Mouse (Mus musculus): ENCODE measurements around the gene Abracl. TPM values are rescaled to one million over a fixed set of nuclear protein-coding genes. Genes with fewer than 3 reads are reported as not detected.

Abracl gene
- total RNA-seq, 2 experiments from 2014 or later = 13.9 to 17.7 TPM

- no peak for DNase-seq (ENCODE audit: low spot score in 2 of 2)
- intact Hi-C loops (cut with DNase I) = no loop called here
Observed at GRCm38 (mm10) chr10:18046380-18046779, 23.3 kb upstream of the Abracl start.

- intact Hi-C loops (cut with DNase I) = no loop called here
- DNase-seq (ENCODE audit: low spot score in 2 of 2) = no peak
Observed at GRCm38 (mm10) chr10:18036849-18037248, 13.8 kb upstream of the Abracl start.

GRCm38 (mm10) chr10:18034408-18034807 is 11.3 kb upstream of the Abracl start:
- no peak for DNase-seq (ENCODE audit: low spot score in 2 of 2)
- intact Hi-C loops (cut with DNase I) = no loop called here

DNA sequence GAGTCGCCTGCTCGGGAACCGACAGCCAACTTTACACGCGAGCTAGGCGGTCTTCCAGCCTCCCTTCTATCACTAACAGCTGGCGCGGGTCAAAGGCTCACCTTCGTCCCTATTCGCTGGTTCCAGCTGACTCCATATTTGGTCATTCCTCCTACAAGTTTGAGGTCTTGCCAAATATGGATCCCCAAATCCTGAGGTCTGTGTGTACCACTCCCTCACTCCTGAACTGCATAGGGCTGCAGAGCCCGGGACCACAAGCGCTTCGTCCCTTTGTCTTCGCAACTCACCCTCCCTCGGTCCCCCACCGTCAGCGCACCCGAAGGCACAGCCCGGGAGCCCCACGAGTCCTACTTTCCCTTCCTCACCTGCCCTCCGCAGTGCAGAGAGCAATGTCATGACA is 776 bp downstream of the Abracl start:
- intact Hi-C loops (cut with DNase I) = loop anchor here (5.0 kb wide), 1 partner anchor 75 kb away; the partner anchor contains the start of gene Heca
- DNase-seq (ENCODE audit: low spot score in 2 of 2) = peak; percentile 49 to 56

DNA sequence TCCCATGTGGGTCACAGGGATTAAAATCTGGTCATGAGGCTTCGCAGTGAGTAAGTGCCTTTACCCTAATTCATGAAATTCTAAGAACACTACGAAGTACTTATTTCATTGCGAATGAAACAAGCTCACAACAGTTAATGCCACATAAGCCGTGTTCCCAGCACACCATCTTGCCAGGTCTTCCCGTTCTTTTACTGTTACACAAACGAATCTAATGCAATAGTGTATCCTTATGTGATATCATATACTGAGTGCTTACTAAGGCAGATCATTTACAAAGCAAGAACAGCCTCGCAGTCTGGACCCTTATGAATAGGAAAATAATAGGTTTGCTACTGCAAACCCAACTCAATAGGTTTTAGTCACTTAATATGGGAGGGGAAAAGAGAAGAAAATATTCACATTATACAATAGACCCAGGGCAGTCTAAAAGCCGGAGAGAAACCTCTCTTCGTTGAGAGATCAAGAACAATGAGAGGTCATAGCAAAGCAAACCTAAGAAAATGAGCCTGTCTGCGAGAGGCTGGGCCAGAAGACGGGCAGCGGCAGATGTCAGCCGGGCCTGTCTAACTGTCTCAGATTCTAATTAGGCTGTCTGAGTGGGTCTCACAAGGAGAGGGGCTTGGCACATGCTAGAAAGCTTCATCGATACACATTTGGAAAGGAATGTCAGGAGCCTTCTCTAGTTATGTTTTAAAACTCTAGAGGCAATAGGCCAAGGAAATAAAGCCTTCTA is 1.3 kb downstream of the Abracl start:
- intact Hi-C loops (cut with DNase I) = loop anchor here (5.0 kb wide), 1 partner anchor 74 kb away; the partner anchor contains the start of gene Heca
- no peak for DNase-seq (ENCODE audit: low spot score in 2 of 2)

DNA sequence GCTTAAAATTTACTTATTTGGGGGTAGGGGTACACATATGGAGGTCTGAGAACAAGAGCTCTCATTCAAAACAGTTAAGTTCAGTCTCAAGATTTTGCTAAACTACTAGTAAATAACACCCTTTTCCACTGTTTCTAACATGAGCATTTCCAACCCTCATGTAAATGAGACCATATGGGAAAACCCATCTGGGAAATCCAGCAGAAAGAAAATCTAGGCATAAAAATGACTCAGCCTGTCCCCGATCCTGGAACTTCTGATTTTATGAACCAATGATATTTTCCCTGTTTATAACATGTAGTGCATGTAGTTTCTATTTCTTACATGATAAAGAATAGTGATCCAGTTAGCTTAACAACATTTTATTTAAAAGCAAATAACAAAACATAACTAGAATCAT is 2.2 kb downstream of the Abracl start:
- peak in 1 of 2 experiments; percentile 29 for DNase-seq (ENCODE audit: low spot score in 2 of 2)
- intact Hi-C loops (cut with DNase I) = loop anchor here (5.0 kb wide), 1 partner anchor 74 kb away; the partner anchor contains the start of gene Heca

DNA sequence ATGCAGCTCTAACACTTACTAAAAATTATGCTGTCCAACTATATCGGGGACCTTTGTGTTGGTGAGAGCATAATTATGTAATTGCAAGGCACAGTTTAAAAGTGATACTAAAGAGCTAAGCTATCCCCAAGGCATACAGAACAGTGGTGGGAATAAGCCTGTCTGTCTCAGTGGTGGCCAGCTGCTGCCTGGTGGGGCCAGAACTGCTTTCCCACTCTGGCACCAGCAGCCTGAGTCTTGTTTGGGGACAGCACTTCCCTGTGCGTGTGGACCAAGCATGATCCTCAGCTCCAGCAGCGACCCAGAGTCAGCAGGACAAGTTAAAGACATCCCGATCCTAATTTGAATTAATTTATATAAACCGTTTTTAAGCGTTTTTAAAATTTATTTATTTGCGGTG is 2.6 kb downstream of the Abracl start:
- intact Hi-C loops (cut with DNase I) = loop anchor here (5.0 kb wide), 1 partner anchor 73 kb away; the partner anchor contains the start of gene Heca
- DNase-seq (ENCODE audit: low spot score in 2 of 2) = no peak

DNA sequence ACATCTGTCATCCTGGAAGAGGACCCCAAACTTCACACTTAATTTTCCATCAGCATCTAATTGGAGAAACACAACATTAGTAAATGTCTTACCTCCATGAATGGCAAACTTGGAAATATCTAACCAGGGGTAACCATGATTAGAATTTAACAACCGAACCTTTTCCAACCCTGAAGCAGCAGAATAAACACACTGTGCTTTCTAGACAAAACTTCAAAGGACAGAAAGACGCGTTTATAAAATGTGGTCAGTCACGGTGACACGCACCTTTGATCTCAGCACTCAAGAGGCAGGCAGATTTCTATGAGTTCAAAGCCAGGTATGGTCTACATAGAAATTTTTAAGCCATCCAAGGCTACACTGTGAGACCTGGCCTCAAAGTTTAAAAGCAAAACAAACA is 11.3 kb downstream of the Abracl start:
- intact Hi-C loops (cut with DNase I) = no loop called here
- DNase-seq (ENCODE audit: low spot score in 2 of 2) = no peak

- no peak for DNase-seq (ENCODE audit: low spot score in 2 of 2)
- intact Hi-C loops (cut with DNase I) = no loop called here
Observed at GRCm38 (mm10) chr10:18009744-18010143, 13.3 kb downstream of the Abracl start.

- DNase-seq (ENCODE audit: low spot score in 2 of 2) = peak in 1 of 2 experiments; percentile 30
- intact Hi-C loops (cut with DNase I) = no loop called here
Observed at GRCm38 (mm10) chr10:18008118-18008517, 15.0 kb downstream of the Abracl start.

DNA sequence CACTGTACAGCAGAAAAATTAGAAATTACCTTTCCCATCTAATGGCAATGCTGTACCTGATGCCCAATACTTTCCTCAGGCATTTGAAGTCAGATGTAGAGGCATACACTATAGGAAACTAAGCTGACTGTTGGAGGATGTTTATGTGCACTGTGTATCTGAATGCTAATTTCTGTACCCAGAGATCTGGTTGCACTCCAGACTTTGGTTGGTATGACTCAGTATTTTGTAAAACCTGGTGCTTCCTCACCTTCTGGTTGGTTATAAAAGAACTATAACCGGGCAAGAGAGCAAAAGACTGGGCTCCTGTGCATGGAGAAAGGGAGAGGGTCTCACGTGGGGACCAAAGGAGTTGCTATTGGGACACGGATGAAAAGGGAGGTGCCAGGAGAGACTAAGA is 15.8 kb downstream of the Abracl start:
- intact Hi-C loops (cut with DNase I) = no loop called here
- no peak for DNase-seq (ENCODE audit: low spot score in 2 of 2)

DNA sequence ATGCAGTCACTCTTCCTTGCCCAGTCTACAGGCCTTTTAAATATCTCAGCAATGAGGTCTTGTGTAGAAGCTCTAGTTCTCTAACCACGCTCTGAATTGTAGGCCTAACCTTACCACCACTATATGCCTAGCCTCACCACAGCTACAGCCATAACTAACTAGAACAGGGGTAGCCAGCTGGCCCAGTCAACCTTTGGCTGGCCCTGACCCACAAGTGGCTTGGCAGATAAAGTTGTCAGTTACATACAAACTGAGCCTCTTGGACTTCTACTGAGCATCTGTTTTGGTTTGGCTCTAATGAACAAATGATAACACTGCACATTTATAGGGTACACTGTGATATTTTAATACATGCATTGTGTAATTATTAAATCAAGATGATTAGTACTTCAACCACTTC is 16.3 kb downstream of the Abracl start:
- intact Hi-C loops (cut with DNase I) = no loop called here
- DNase-seq (ENCODE audit: low spot score in 2 of 2) = no peak

DNA sequence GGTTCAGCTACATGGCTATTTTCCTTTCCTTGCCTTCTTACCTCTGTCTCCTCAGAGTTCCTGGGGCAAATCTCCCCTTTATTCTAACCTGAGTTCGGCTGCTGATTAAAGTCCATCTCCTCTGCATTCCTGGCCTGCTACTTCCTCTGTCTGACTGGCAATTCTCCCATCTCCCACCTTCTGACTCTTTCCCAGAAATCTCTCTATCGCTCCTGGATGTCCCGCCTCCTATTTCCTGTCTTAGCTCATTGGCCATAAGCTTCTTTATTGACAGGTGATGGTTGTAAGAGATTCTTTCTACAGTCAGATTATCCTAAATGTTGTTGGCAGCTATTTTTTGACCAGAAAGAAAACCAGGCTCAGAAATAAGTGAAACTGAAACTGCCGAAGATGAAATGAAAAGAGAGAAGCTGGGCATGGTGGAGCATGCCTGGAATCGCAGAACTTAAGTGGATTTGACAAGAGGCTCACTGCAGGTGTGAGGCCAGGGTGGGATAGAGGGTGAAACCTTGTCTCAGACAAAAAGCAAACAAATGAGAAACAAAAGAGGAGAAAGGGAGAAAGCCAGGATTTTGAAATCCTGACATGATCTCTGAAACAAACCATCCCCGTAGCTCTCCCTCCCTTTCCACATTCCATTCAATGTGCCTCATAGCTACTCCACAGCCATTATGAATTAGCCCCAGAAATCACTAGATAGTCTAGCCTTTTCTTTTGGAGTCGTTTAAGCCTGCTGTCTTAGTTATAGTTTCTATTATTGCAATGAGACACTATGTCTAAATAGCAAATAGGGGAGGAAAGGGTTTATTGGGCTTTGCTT is 17.7 kb downstream of the Abracl start:
- intact Hi-C loops (cut with DNase I) = no loop called here
- no peak for DNase-seq (ENCODE audit: low spot score in 2 of 2)

DNA sequence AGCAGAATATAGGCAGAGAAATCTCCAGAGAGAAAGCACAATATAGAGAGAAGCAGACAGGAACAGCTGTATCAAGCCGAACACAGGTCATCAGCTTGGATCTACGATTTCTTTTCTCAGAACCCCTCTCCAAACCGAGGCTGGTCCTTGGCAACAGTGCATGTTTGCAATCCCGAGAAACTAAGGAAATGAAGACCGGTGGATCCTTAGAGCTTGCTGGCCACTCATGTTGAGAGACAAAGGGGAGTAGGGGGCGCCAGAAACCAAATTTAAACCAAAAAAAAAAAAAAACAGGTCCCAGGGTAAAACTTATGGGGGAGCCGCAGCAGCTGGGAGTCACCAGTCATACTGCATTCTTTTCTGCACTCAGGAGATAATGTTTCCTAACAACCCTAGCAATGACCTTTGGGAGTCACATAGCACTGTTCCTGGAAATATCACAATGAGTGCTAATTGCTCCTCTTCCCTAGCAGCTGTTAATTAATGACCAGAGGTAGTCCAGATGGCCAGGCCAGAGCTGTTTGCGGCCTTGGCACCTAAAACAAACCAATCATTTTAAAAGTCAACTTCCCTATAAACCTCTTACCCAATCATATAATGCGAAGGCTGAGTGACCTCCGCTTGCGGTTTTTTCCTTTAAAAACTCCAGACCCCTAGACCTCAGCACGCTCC is 19.0 kb downstream of the Abracl start:
- intact Hi-C loops (cut with DNase I) = no loop called here
- no peak for DNase-seq (ENCODE audit: low spot score in 2 of 2)

DNA sequence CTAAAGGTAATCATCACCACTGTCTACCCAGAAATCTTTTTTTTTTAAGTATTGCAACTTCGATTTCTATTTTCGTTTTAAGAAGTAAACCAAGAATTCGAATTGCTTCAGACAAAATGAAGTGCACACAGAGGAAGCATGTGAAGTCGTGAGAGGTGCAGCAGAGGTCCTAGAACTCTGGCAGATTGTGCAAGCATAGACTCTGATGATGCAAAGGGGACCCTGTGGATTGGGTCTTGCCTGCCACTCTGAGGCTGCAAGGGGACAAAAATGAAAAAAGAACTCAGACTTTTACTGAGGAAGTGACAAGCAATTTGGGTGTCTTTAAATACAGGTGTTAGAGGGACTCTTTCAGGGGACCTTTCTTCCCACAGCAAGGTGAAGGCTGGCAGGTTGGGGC is 32.5 kb downstream of the Abracl start:
- intact Hi-C loops (cut with DNase I) = no loop called here
- DNase-seq (ENCODE audit: low spot score in 2 of 2) = no peak

GRCm38 (mm10) chr10:17989136-17989535 is 34.0 kb downstream of the Abracl start:
- DNase-seq (ENCODE audit: low spot score in 2 of 2) = no peak
- intact Hi-C loops (cut with DNase I) = no loop called here

DNA sequence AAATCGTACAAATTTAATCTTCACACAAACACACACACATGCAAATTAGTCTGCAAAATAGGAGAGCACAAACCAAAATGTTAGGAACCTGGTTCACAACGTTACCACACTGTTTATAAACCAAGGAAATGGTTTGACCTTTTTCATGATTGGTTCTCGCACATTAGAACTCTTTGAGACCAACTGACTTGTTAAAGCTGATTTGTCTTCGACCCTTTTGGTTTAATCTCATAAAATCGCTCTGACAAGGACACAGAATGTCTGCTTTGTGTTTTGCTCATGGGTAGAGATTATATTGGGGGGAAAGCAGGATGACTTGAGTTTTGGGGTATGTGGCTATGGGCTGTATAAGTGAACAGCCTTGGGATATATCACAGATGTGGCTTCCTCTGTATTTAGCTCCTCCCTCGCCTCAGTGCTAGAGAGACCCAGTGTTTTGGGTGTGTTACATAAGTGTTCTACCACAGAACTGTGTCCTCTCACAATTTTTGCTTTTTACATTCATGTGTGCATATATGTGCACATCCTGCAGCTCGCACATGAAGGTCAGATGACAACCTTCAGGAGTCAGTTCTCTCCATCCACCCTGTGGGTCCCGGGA is 35.2 kb downstream of the Abracl start:
- intact Hi-C loops (cut with DNase I) = no loop called here
- DNase-seq (ENCODE audit: low spot score in 2 of 2) = no peak

GRCm38 (mm10) chr10:17983313-17983712 is 39.8 kb downstream of the Abracl start:
- DNase-seq (ENCODE audit: low spot score in 2 of 2) = no peak
- intact Hi-C loops (cut with DNase I) = no loop called here

- intact Hi-C loops (cut with DNase I) = no loop called here
- no peak for DNase-seq (ENCODE audit: low spot score in 2 of 2)
Observed at GRCm38 (mm10) chr10:17966090-17966489, 57.0 kb downstream of the Abracl start.

Measured in left cerebral cortex, postnatal 14 days (tissue).